Mouse (Mus musculus): Measurements from ENCODE around the gene Maml3. TPM values are rescaled to one million over a fixed set of nuclear protein-coding genes. Genes with fewer than 3 reads are reported as not detected.

The Maml3 gene
- polyA plus RNA-seq, 1 experiment from 2014 or later = 0.69 TPM

DNA sequence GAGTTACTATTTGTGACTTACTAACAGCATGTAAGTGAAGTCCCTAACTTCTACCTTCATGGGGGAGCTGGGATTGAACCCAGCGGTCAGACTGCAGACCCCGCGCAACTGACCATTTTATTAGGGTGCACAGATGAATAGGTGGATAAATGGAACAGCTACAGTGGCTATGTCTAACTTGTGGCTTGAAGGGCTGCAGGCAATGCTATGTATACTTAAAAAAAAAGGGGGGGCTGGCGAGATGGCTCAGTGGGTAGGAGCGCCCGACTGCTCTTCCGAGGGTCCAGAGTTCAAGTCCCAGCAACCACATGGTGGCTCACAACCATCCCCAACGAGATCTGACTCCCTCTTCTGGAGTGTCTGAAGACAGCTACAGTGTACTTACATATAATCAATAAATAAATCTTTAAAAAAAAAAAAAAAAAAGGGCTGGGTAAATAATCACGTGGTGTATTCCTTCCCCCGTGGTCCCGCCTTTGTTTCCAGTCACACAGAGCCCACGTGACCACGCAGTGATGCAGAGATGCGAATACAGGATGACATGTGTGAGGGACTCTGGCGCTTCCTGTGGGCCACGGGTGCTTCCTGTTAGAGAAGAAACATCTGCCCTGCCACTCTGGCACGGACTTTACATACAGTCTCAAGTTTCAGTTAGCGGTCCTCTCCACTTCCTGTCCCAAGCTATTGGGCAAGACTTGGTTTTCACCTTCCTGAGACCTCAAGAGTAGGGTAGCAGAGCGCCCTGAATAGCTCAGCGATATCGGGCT, 105.0 kb downstream of the Maml3 start:
- WGBS (ENCODE audit: insufficient replicate concordance) = 39% methylated on average over 21 of the region's 21 CpGs
- Histone ChIP-seq H3K27ac (no peak overlapping the region), H3K4me3 (replicated peaks) (no peak overlapping the region), H3K36me3 (no peaks in the 10 kb centered on the region), H3K27me3 (no peaks in the 10 kb centered on the region), H3K9ac (no peak overlapping the region), H3K9me3 (replicated peaks) (no peaks in the 10 kb centered on the region), H3K4me2 (peak overlapping the region; percentile 28), H3K4me1 (replicated peaks) (peaks cover 43% of the 10 kb centered on the region)
- peak; percentile 52 for ATAC-seq (ENCODE audit: low read depth)
- peak; percentile 32 for DNase-seq

DNA sequence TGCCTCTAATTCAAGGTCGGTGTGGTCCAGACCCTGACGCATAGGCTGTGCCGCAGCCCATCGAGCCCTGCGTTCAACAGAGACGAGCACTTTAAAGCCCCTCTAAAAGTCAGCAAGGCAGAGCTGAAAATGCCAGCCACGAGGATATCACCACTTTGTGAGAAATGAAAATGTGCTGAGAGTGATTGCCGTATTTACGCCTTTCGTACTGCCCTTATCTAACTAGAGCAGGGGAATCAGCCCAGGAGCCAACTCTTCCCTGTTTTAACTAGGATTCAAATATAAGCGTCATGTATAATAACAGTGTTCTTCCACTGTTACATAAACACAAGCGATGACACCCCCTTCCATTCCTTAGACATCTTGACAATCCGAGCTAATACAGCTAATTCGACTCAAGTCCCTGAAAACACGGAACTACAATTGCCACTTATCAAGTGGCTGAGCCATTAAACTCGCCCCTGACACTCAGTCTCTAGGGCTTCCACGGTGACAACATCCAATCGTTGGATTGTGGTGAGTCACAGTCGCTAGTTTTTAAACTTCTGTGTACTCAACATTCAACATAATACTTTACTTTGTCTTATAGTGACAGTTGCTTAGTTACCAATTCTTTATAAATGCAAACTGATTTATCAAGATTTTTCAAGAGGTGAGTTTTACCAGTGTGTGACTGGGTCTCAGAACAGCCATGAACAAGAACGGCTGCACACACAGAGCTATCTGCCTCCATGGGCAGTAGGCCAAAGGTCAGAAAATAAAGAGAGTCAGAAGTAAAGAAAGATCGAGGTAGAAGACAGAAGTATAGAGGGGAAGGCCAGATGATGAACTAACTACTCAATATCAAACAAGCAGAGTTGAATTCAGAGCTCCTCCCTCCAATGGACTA, 106.1 kb downstream of the Maml3 start:
- 33% methylated on average over 21 of the region's 21 CpGs for WGBS (ENCODE audit: insufficient replicate concordance)
- H3K27me3 ChIP-seq = no peaks in the 10 kb centered on the region
- H3K9me3 ChIP-seq (replicated peaks) = no peaks in the 10 kb centered on the region
- no peaks in the 10 kb centered on the region for H3K36me3 ChIP-seq
- H3K27ac ChIP-seq = peak overlapping the region; percentile 40; the same call in 1 of the 2 replicates
- ATAC-seq (ENCODE audit: low read depth) (peak; percentile 74), DNase-seq (peak; percentile 26)
- peak overlapping the region; percentile 43 for H3K4me2 ChIP-seq
- H3K4me3 ChIP-seq (replicated peaks) = no peak overlapping the region
- no peak overlapping the region for H3K9ac ChIP-seq
- peaks cover 42% of the 10 kb centered on the region for H3K4me1 ChIP-seq (replicated peaks)

DNA sequence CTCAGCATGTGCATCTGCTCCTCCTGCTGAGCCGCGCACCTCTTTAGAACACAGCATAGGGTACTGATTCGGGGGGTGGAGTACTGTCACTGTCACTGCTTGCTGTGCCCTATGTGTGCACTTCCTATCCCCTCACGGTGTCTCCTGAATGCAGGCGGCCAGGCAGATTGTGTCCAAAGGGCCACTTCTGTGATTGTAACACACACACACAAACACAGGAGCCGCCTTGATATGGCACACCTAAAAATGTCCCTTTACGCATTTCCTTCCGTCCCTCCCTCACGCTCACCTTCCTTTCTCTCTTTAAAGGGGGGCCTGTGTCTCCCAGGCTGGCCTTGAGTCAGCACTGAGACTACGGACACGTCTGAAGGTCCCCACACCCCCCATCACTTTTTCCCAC, 107.3 kb downstream of the Maml3 start:
- H3K9me3 ChIP-seq (replicated peaks) = no peaks in the 10 kb centered on the region
- 69% methylated on average over 11 of the region's 11 CpGs for WGBS (ENCODE audit: insufficient replicate concordance)
- ATAC-seq (ENCODE audit: low read depth) = no peak
- DNase-seq = no peak
- no peak overlapping the region for H3K27ac ChIP-seq
- H3K27me3 ChIP-seq = no peaks in the 10 kb centered on the region
- peaks cover 35% of the 10 kb centered on the region for H3K4me1 ChIP-seq (replicated peaks)
- no peaks in the 10 kb centered on the region for H3K36me3 ChIP-seq
- no peak overlapping the region for H3K4me3 ChIP-seq (replicated peaks)
- no peak overlapping the region for H3K4me2 ChIP-seq
- H3K9ac ChIP-seq = no peak overlapping the region

DNA sequence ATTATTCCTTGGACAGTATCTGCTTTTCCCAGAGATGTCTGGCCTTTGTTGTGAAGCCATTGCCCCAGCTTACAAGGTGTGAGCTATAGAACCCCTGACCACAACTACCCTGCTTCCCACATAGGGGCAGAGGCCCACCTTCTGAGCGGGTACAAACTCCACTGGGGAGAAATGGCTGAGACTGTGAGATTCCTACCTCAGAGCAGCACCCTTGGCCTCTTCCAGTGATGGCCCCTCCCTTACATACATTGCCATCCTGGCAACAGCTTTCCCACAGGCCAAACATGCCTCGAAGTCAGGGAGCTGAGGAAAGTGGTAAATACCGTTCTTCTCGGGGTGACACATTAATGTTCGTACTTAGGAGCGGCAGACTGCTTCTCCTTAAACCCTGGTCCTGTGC, 118.4 kb downstream of the Maml3 start:
- WGBS (ENCODE audit: insufficient replicate concordance) = 68% methylated on average over 6 of the region's 6 CpGs
- Histone ChIP-seq H3K27ac (no peak overlapping the region), H3K27me3 (no peaks in the 10 kb centered on the region), H3K36me3 (no peaks in the 10 kb centered on the region), H3K9me3 (replicated peaks) (no peaks in the 10 kb centered on the region), H3K4me2 (no peak overlapping the region), H3K4me3 (replicated peaks) (no peak overlapping the region), H3K9ac (no peak overlapping the region), H3K4me1 (replicated peaks) (no peaks in the 10 kb centered on the region)
- ATAC-seq (ENCODE audit: low read depth) (no peak), DNase-seq (no peak)

DNA sequence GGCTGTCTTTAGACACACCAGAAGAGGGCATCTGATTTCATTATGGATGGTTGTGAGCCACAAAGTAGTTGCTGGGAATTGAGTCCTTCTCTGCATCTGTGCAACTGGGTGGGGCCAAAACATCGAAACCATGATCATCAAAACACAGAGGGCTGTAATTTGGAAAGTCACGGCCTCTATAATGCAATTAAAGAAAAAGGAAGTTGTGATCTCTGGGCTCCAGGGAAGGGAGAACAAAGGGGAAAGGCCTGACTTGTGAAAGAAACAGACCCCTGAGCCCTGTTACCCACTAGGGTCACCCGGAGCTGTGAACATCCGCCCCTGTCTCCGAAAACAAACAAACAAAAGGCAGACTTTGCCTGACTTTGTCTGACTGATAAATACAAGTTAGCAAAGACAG, 123.4 kb downstream of the Maml3 start:
- Histone ChIP-seq H3K27ac (no peak overlapping the region), H3K36me3 (no peaks in the 10 kb centered on the region), H3K9ac (no peak overlapping the region), H3K4me2 (no peak overlapping the region), H3K4me1 (replicated peaks) (peaks cover 3% of the 10 kb centered on the region; the same call in 1 of the 2 replicates), H3K4me3 (replicated peaks) (no peak overlapping the region), H3K27me3 (no peaks in the 10 kb centered on the region), H3K9me3 (replicated peaks) (no peaks in the 10 kb centered on the region)
- ATAC-seq (ENCODE audit: low read depth) (no peak), DNase-seq (no peak)
- 60% methylated on average over 5 of the region's 5 CpGs for WGBS (ENCODE audit: insufficient replicate concordance)

DNA sequence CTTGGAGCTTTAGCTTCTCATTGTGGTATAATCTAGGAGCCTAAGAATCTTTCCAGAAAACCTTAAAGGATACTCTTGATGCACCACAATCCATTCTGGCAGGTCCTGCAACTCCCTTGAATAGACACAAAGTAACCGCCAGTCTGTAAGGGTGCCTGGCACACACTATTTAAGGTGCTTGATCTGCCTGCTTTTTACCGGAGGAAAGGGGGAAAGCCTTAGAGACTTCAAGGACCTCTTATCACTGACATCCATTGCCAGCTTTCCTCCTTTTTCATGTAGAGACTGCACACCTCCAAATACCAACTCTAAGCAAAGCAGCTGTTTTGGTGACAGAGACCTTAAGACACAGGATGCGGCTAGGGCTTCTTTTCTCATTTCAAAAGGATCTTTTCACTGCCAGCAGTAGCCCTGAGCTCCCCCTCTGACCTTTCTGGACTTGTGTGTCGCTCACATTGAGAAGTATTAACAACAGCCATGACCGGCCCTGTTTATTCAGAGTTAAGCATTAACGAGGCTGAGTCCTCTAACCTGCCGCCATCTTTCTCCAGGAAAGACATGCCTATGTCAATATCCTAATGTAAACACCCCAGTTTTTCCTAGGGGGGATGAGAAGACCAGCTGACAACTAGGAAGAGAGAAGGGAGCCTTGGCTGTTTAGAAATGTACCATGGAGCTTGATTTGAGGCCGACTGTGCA, 127.1 kb downstream of the Maml3 start:
- Histone ChIP-seq H3K4me2 (no peak overlapping the region), H3K4me3 (replicated peaks) (no peak overlapping the region), H3K27ac (peak overlapping the region; percentile 23; the same call in 1 of the 2 replicates), H3K36me3 (no peaks in the 10 kb centered on the region), H3K4me1 (replicated peaks) (peaks cover 6% of the 10 kb centered on the region; the same call in 1 of the 2 replicates), H3K9ac (no peak overlapping the region), H3K9me3 (replicated peaks) (no peaks in the 10 kb centered on the region), H3K27me3 (no peaks in the 10 kb centered on the region)
- no peak for DNase-seq
- 63% methylated on average over 8 of the region's 8 CpGs for WGBS (ENCODE audit: insufficient replicate concordance)
- ATAC-seq (ENCODE audit: low read depth) = peak; percentile 69

DNA sequence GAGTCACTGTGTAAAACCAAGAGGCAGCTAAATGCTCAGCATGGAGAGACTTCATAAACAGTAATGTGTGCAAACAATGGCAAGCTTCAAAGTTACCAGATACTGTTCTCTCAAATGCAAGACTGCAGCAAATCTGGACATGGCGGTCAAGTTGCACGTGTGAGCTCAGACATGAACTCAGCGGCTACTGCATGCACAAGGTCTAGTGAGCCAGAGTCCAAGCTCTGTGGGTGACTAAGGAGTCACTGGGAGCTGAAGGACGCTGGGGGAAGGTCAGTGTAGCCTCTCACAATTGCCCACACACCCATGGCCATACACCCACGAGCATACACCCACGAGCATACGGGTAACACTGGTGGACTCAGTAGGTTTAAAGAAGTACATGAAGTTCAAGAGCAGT, 130.3 kb downstream of the Maml3 start:
- DNase-seq = no peak
- WGBS (ENCODE audit: insufficient replicate concordance) = 73% methylated on average over 7 of the region's 7 CpGs
- H3K9ac ChIP-seq = no peak overlapping the region
- H3K4me1 ChIP-seq (replicated peaks) = 0 out of 2 replicates have a peak, but pooled peaks cover 6% of the 10 kb centered on the region
- no peak for ATAC-seq (ENCODE audit: low read depth)
- no peaks in the 10 kb centered on the region for H3K9me3 ChIP-seq (replicated peaks)
- no peaks in the 10 kb centered on the region for H3K27me3 ChIP-seq
- no peak overlapping the region for H3K27ac ChIP-seq
- no peak overlapping the region for H3K4me3 ChIP-seq (replicated peaks)
- no peak overlapping the region for H3K4me2 ChIP-seq
- H3K36me3 ChIP-seq = no peaks in the 10 kb centered on the region

DNA sequence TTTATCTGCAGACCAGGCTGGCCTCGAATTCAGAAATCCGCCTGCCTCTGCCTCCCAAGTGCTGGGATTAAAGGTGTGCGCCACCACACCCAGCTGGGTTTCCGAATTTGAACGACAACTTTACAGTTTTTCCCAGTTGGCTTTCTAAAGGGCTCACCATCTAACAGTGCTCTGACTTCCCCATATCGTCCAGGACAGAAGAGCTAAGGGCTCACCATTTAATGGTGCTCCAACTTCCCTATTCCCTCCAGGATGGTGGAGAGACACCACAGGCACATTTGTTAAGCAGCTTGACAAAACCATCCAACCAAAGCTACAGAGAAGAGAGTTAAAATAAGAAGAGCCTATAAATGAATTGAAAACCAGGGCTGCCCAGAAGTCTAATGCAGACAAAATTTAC, 130.7 kb downstream of the Maml3 start:
- no peak overlapping the region for H3K4me3 ChIP-seq (replicated peaks)
- 55% methylated on average over 6 of the region's 6 CpGs for WGBS (ENCODE audit: insufficient replicate concordance)

DNA sequence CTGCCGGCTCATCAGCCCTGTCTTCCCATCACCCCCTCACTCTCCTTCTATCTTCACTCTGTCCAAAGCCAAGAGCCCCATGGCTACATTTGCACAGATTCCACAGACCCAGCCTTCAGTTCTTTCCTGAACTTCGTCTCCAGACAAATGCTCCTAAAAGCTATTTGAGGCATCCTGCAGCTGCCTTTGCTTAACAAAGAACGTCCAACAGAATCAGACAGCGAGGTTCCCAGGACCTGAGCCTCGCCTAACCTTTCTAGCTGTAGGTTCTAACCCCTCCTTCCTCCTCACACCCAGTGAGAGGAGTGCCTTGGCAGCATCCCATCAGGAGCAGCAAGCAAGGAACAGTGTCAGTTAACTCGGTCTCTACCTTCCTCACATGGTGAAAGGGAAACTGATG, 132.3 kb downstream of the Maml3 start:
- no peaks in the 10 kb centered on the region for H3K9me3 ChIP-seq (replicated peaks)
- peaks cover 6% of the 10 kb centered on the region; the same call in 1 of the 2 replicates for H3K4me1 ChIP-seq (replicated peaks)
- H3K36me3 ChIP-seq = no peaks in the 10 kb centered on the region
- no peak overlapping the region for H3K9ac ChIP-seq
- H3K4me2 ChIP-seq = no peak overlapping the region
- H3K27me3 ChIP-seq = no peaks in the 10 kb centered on the region
- H3K4me3 ChIP-seq (replicated peaks) = no peak overlapping the region
- no peak overlapping the region for H3K27ac ChIP-seq
- 74% methylated on average over 6 of the region's 6 CpGs for WGBS (ENCODE audit: insufficient replicate concordance)
- ATAC-seq (ENCODE audit: low read depth) = no peak
- DNase-seq = no peak

More for the DNA sequence above, 130.7 kb downstream of the Maml3 start:
- Histone ChIP-seq H3K4me1 (replicated peaks) (0 out of 2 replicates have a peak, but pooled peaks cover 6% of the 10 kb centered on the region), H3K27ac (no peak overlapping the region), H3K9ac (no peak overlapping the region), H3K4me2 (no peak overlapping the region), H3K36me3 (no peaks in the 10 kb centered on the region), H3K9me3 (replicated peaks) (no peaks in the 10 kb centered on the region), H3K27me3 (no peaks in the 10 kb centered on the region)
- no peak for DNase-seq
- ATAC-seq (ENCODE audit: low read depth) = no peak

DNA sequence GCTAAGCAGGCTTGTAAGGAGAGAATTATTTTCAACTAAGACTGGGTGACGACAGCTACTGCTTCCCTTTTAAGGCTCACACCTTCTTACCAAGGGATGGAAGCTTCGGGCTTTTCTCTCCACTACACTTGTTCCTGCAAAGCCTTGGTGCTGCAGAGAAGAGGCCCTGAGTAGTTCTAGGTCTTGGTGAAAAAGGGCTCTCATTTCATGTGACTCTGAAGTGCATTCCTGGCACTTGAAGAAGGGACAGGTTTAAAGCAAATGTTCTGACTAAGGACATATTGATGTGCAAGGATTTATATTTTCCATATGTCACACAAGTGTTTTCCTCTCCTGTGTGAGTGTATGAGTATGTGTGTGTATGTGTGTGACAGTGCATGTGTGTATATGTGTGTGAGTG, 134.4 kb downstream of the Maml3 start:
- Histone ChIP-seq H3K36me3 (no peaks in the 10 kb centered on the region), H3K4me1 (replicated peaks) (peaks cover 8% of the 10 kb centered on the region; the same call in 1 of the 2 replicates), H3K9ac (no peak overlapping the region), H3K4me3 (replicated peaks) (no peak overlapping the region), H3K27ac (no peak overlapping the region), H3K4me2 (no peak overlapping the region), H3K27me3 (no peaks in the 10 kb centered on the region), H3K9me3 (replicated peaks) (no peaks in the 10 kb centered on the region)
- ATAC-seq (ENCODE audit: low read depth) = no peak
- 74% methylated on average over 2 of the region's 2 CpGs for WGBS (ENCODE audit: insufficient replicate concordance)
- no peak for DNase-seq

DNA sequence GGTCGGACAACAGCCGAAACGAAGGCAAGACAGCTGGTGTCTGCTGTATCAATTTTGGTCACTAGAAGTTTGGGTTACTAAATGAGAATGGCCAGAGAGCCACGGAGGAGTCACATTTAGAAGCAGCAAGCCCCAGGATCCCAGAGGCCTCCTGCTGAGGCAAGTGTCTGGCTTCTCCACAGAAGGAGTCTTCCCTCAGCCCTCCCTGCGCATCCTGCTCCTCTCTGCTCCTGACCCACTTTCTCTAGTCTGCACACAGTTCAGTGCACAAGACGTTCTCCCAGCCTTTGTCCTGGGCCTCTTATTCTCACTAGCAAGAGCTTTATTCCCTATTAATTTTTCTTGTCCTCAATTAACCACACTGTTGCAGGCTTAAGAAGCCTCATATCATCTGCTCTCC, 135.4 kb downstream of the Maml3 start:
- H3K27ac ChIP-seq = no peak overlapping the region
- no peaks in the 10 kb centered on the region for H3K9me3 ChIP-seq (replicated peaks)
- ATAC-seq (ENCODE audit: low read depth) = no peak
- DNase-seq = no peak
- H3K36me3 ChIP-seq = no peaks in the 10 kb centered on the region
- no peaks in the 10 kb centered on the region for H3K27me3 ChIP-seq
- H3K4me1 ChIP-seq (replicated peaks) = peaks cover 18% of the 10 kb centered on the region
- H3K4me3 ChIP-seq (replicated peaks) = no peak overlapping the region
- 76% methylated on average over 6 of the region's 6 CpGs for WGBS (ENCODE audit: insufficient replicate concordance)
- no peak overlapping the region for H3K9ac ChIP-seq
- no peak overlapping the region for H3K4me2 ChIP-seq
